ENCODE assay signal across 10 mouse cellular contexts in the genomic region with DNA sequence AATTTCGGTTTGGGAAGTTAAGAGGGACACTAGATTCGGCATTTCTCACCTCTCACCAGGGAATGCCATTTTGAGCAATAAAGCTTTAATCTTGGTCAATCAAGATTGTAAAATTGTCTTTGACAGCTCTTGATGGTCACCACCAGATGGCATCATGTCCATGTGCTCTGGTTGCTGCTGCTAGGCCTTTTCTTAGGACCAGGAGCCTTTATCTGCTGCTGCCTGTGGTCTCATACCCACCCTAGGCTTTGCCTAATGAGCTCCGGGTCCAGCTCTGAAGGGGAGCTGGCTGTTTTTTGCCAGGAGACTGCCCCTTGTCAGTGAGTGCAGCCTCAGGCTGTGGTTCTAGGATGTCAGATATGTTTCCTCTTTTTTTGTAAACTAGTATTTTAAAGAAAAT. TPM values are rescaled to one million over a fixed set of nuclear protein-coding genes. Genes with fewer than 3 reads are reported as not detected.
DNase-seq lines count a peak whose midpoint lies in the region; ATAC-seq and TF ChIP-seq lines count a peak whose summit lies in the region.
"Had no signal": no experiment of that assay in that cellular context is flagged by ENCODE, and none has a peak within 500 bp of the region (broad histone marks: within the 10 kb centered on the region; RNA-seq: fewer than 3 reads in every experiment).

No protein-coding gene starts in this region.

- H3K79me2 ChIP-seq in liver, adult 2 months (ENCODE audit: control insufficient read depth, insufficient read depth, low read length): no peaks in the 10 kb centered on the region

- peak; percentile 19; the same call in 1 of the 2 replicates for TF ChIP-seq CTCF in liver, adult 2 months (IDR thresholded peaks at IDR 0.05; ENCODE audit: low read depth, low read length)

- no peak overlapping the region for H3K27ac ChIP-seq in forebrain, embryonic 13.5 days
- no peak overlapping the region for H3K27ac ChIP-seq in forebrain, embryonic 12.5 days
- no peak overlapping the region for H3K27ac ChIP-seq in liver, adult 2 months (replicated peaks; ENCODE audit: insufficient read depth, low read depth, low read length)
- H3K27ac ChIP-seq in liver, embryonic 12.5 days: no peak overlapping the region
- H3K27ac ChIP-seq in embryonic facial prominence, embryonic 11.5 days (replicated peaks; ENCODE audit: low read depth, low read length): no peak overlapping the region
- H3K27ac ChIP-seq: embryonic facial prominence, embryonic 12.5 days had no signal

- peak; percentile 22 for DNase-seq in liver, adult 2 months (ENCODE audit: extremely low read depth, low read depth, low spot score)
- DNase-seq in embryonic facial prominence, embryonic 11.5 days (ENCODE audit: low spot score): peak; percentile 61
- DNase-seq in retina, adult 2 months (ENCODE audit: low read depth, low spot score): peak; percentile 3
- no peak for DNase-seq in urinary bladder, postnatal 4 days (ENCODE audit: low spot score in 2 of 2)

- no peak overlapping the region for H3K4me2 ChIP-seq in forebrain, embryonic 13.5 days
- no peak overlapping the region for H3K4me2 ChIP-seq in forebrain, embryonic 12.5 days
- no peak overlapping the region for H3K4me2 ChIP-seq in liver, embryonic 12.5 days
- no peak overlapping the region for H3K4me2 ChIP-seq in embryonic facial prominence, embryonic 11.5 days (ENCODE audit: low read depth, low read length)
- H3K4me2 ChIP-seq: embryonic facial prominence, embryonic 12.5 days had no signal

- H3K9me3 ChIP-seq in forebrain, embryonic 13.5 days (replicated peaks): no peaks in the 10 kb centered on the region
- no peaks in the 10 kb centered on the region for H3K9me3 ChIP-seq in forebrain, embryonic 12.5 days
- no peaks in the 10 kb centered on the region for H3K9me3 ChIP-seq in liver, embryonic 12.5 days (replicated peaks)
- H3K9me3 ChIP-seq in embryonic facial prominence, embryonic 11.5 days (replicated peaks; ENCODE audit: control insufficient read depth, low read length): no peaks in the 10 kb centered on the region
- H3K9me3 ChIP-seq: embryonic facial prominence, embryonic 12.5 days had no signal

- 0 out of 2 replicates have a peak, but pooled peaks cover 7% of the 10 kb centered on the region for H3K4me1 ChIP-seq in forebrain, embryonic 13.5 days
- peaks cover 7% of the 10 kb centered on the region; the same call in 1 of the 2 replicates for H3K4me1 ChIP-seq in forebrain, embryonic 12.5 days
- no peaks in the 10 kb centered on the region for H3K4me1 ChIP-seq in liver, adult 2 months (ENCODE audit: control insufficient read depth, insufficient read depth, low read length)
- H3K4me1 ChIP-seq in liver, embryonic 12.5 days: no peaks in the 10 kb centered on the region
- no peaks in the 10 kb centered on the region for H3K4me1 ChIP-seq in embryonic facial prominence, embryonic 11.5 days (ENCODE audit: control insufficient read depth, insufficient read depth, low read length)
- H3K4me1 ChIP-seq: embryonic facial prominence, embryonic 12.5 days had no signal

- H3K36me3 ChIP-seq in forebrain, embryonic 13.5 days (ENCODE audit: poor library complexity, severe bottlenecking): no peaks in the 10 kb centered on the region
- H3K36me3 ChIP-seq in forebrain, embryonic 12.5 days (replicated peaks): no peaks in the 10 kb centered on the region
- H3K36me3 ChIP-seq in liver, adult 2 months (ENCODE audit: control insufficient read depth, insufficient read depth, low read length): no peaks in the 10 kb centered on the region
- H3K36me3 ChIP-seq in liver, embryonic 12.5 days: no peaks in the 10 kb centered on the region
- H3K36me3 ChIP-seq in embryonic facial prominence, embryonic 11.5 days (replicated peaks; ENCODE audit: control insufficient read depth, insufficient read depth, low read depth, low read length): no peaks in the 10 kb centered on the region
- H3K36me3 ChIP-seq: embryonic facial prominence, embryonic 12.5 days had no signal

- no peak for TF ChIP-seq POLR2A in liver, adult 2 months (IDR thresholded peaks at IDR 0.05; ENCODE audit: extremely low read depth, insufficient read depth, low read length)

- H3K27me3 ChIP-seq in forebrain, embryonic 13.5 days: no peaks in the 10 kb centered on the region
- no peaks in the 10 kb centered on the region for H3K27me3 ChIP-seq in forebrain, embryonic 12.5 days
- no peaks in the 10 kb centered on the region for H3K27me3 ChIP-seq in liver, adult 2 months (ENCODE audit: control insufficient read depth, insufficient read depth, low read length)
- no peaks in the 10 kb centered on the region for H3K27me3 ChIP-seq in liver, embryonic 12.5 days (replicated peaks)
- H3K27me3 ChIP-seq in embryonic facial prominence, embryonic 11.5 days (ENCODE audit: control insufficient read depth, insufficient read depth, low read length): no peaks in the 10 kb centered on the region
- H3K27me3 ChIP-seq: embryonic facial prominence, embryonic 12.5 days had no signal

- no peak overlapping the region for H3K4me3 ChIP-seq in forebrain, embryonic 13.5 days
- H3K4me3 ChIP-seq in forebrain, embryonic 12.5 days (replicated peaks): no peak overlapping the region
- H3K4me3 ChIP-seq in liver, adult 2 months (ENCODE audit: insufficient read depth, low read depth, low read length): no peak overlapping the region
- H3K4me3 ChIP-seq in liver, embryonic 12.5 days: no peak overlapping the region
- H3K4me3 ChIP-seq in embryonic facial prominence, embryonic 11.5 days (ENCODE audit: low read depth, low read length): no peak overlapping the region
- H3K4me3 ChIP-seq: embryonic facial prominence, embryonic 12.5 days had no signal

- H3K9ac ChIP-seq in forebrain, embryonic 13.5 days: no peak overlapping the region
- H3K9ac ChIP-seq in forebrain, embryonic 12.5 days: no peak overlapping the region
- no peak overlapping the region for H3K9ac ChIP-seq in liver, adult 2 months (ENCODE audit: low read depth, low read length)
- no peak overlapping the region for H3K9ac ChIP-seq in liver, embryonic 12.5 days
- H3K9ac ChIP-seq in embryonic facial prominence, embryonic 11.5 days (replicated peaks; ENCODE audit: low read length): no peak overlapping the region
- H3K9ac ChIP-seq: embryonic facial prominence, embryonic 12.5 days had no signal

- WGBS in forebrain, embryonic 13.5 days: 51% methylated on average over 3 of the region's 3 CpGs
- 49% methylated on average over 3 of the region's 3 CpGs for WGBS in forebrain, embryonic 12.5 days
- 27% methylated on average over 3 of the region's 3 CpGs for WGBS in liver, adult 2 months
- WGBS in liver, embryonic 12.5 days (ENCODE audit: insufficient replicate concordance): 31% methylated on average over 3 of the region's 3 CpGs
- 44% methylated on average over 3 of the region's 3 CpGs for WGBS in embryonic facial prominence, embryonic 11.5 days

- ATAC-seq in forebrain, embryonic 13.5 days: 0 out of 2 replicates have a peak, but pooled peaks have one; percentile 43
- ATAC-seq in forebrain, embryonic 12.5 days (ENCODE audit: low FRiP score): no peak
- no peak for ATAC-seq in liver, embryonic 12.5 days
- ATAC-seq in embryonic facial prominence, embryonic 11.5 days (replicated peaks; ENCODE audit: insufficient number of reproducible peaks, low FRiP score, low TSS enrichment, low read depth): no peak
- no peak for ATAC-seq in inflammation-experienced regulatory T-cells, adult 6 months

RNA-seq across cellular contexts. Expression of gene Trank1, which starts 44.8 kb away (rescaled TPM):
- polyA plus RNA-seq in forebrain, embryonic 13.5 days (2015; fragmentation: Nextera tagmentation; extraction: Ambion mirVana): 3.4 and 5.4 TPM in 2 replicates
- 2.7 and 3.1 TPM in 2 replicates for polyA plus RNA-seq in forebrain, embryonic 12.5 days (2016; fragmentation: Nextera tagmentation; extraction: Ambion mirVana)
- total RNA-seq in liver, adult 2 months (2014; rRNA removed): under 0.01 and 0.13 TPM in 2 replicates
- not detected in 2 replicates for polyA plus RNA-seq in liver, adult 2 months (2012; rRNA removed)
- not detected in 2 replicates for polyA plus RNA-seq in liver, embryonic 12.5 days (2016; fragmentation: Nextera tagmentation; extraction: Ambion mirVana)
- 0.04 and 0.11 TPM in 2 replicates for polyA plus RNA-seq in embryonic facial prominence, embryonic 11.5 days (2014; fragmentation: Nextera tagmentation; extraction: Ambion mirVana)
- not detected for polyA plus RNA-seq in inflammation-experienced regulatory T-cells, adult 6 months (2017; shearing (Covaris generic))
- total RNA-seq: neutrophil, adult 5-6 weeks had no signal

Comparison
In these comparisons a context has a peak if more than half of its experiments do, and no peak if none do; other contexts are left out.
1. DNase-seq: peak in liver, adult 2 months (single experiment), embryonic facial prominence, embryonic 11.5 days (single experiment) and retina, adult 2 months (single experiment); none in urinary bladder, postnatal 4 days (0 of 2).